Mouse (Mus musculus) MEL (cell line): Measurements from ENCODE around the gene Cbx4.

ENCODE experiments used
- CHD2 ChIP-seq: IDR thresholded peaks from 2 replicates; pipeline ENCODE4 v1.6.1; 2011; ENCODE audit warnings: low read length, improper control_type of control experiment
- CTCF ChIP-seq, 3 experiments: IDR thresholded peaks in 2 of 3; conservative IDR thresholded peaks in 1 of 3; 2 replicates each; pipeline ENCODE4 v1.5.1; 2011 to 2012; ENCODE audit warnings: low read length in 3 of 3, low read depth in 2 of 3, mild to moderate bottlenecking in 2 of 3, improper control_type of control experiment in 1 of 3, inconsistent platforms in 1 of 3, mixed read lengths in 1 of 3, moderate library complexity in 1 of 3; ENCODE audit not compliant: control insufficient read depth in 1 of 3, insufficient read depth in 1 of 3, poor library complexity in 1 of 3, severe bottlenecking in 1 of 3
- MAFK ChIP-seq: IDR thresholded peaks from 2 replicates; pipeline ENCODE4 v1.6.1; 2011; ENCODE audit warnings: low read depth, mild to moderate bottlenecking, low read length, improper control_type of control experiment, borderline replicate concordance
- MXI1 ChIP-seq: IDR thresholded peaks from 2 replicates; pipeline ENCODE4 v1.6.1; 2011; ENCODE audit warnings: mild to moderate bottlenecking, low read depth, low read length, improper control_type of control experiment
- NRF1 ChIP-seq: IDR thresholded peaks from 2 replicates; pipeline ENCODE4 v1.6.1; 2014; ENCODE audit warnings: low read depth, mild to moderate bottlenecking, inconsistent platforms, low read length, improper control_type of control experiment, moderate library complexity; ENCODE audit not compliant: poor library complexity, insufficient read depth, severe bottlenecking
- POLR2A ChIP-seq, 2 experiments: IDR thresholded peaks; 2 replicates each; pipeline ENCODE4 v1.6.1; 2011 to 2012; ENCODE audit warnings: low read length in 2 of 2, mild to moderate bottlenecking in 2 of 2, control low read depth in 1 of 2, improper control_type of control experiment in 1 of 2, low read depth in 1 of 2, moderate library complexity in 1 of 2; ENCODE audit not compliant: control insufficient read depth in 1 of 2, insufficient read depth in 1 of 2, poor library complexity in 1 of 2
- POLR2AphosphoS5 ChIP-seq: IDR thresholded peaks from 2 replicates; pipeline ENCODE4 v1.6.1; 2012; ENCODE audit warnings: low read depth, borderline replicate concordance, mild to moderate bottlenecking, inconsistent platforms, low read length, moderate library complexity, mixed read lengths
- SIN3A ChIP-seq: IDR thresholded peaks from 2 replicates; pipeline ENCODE4 v1.6.1; 2012; ENCODE audit warnings: low read length, improper control_type of control experiment, inconsistent platforms
- TBP ChIP-seq: IDR thresholded peaks from 2 replicates; pipeline ENCODE4 v1.8.0; 2011; ENCODE audit warnings: low read depth, low read length, improper control_type of control experiment

- peak; percentile 50 to 79 (median 58) for TF ChIP-seq CTCF (IDR thresholded peaks at IDR 0.05 in 2 of 3, conservative IDR thresholded peaks at IDR 0.05 in 1 of 3; ENCODE audit: control insufficient read depth in 1 of 3, insufficient read depth in 1 of 3, low read depth in 2 of 3, low read length in 3 of 3, poor library complexity in 1 of 3, severe bottlenecking in 1 of 3)
- TF ChIP-seq POLR2A (IDR thresholded peaks at IDR 0.05; ENCODE audit: control insufficient read depth in 1 of 2, insufficient read depth in 1 of 2, low read depth in 1 of 2, low read length in 2 of 2, poor library complexity in 1 of 2): no peak
- TF ChIP-seq SIN3A: no peak
- TF ChIP-seq MAFK: no peak
- no peak for TF ChIP-seq TBP
- no peak for TF ChIP-seq MXI1
- no peak for TF ChIP-seq POLR2AphosphoS5
- no peak for TF ChIP-seq CHD2
- no peak for TF ChIP-seq NRF1
Measured at GRCm38 (mm10) chr11:119081839-119082637, 4.0 kb downstream of the Cbx4 start.
